Mouse (Mus musculus): ENCODE measurements around the gene Ttc8. TPM values are rescaled to one million over a fixed set of nuclear protein-coding genes. Genes with fewer than 3 reads are reported as not detected.

Ttc8 gene
- polyA plus RNA-seq, 1 experiment from 2014 or later, result 34.3 TPM

- no peak for ATAC-seq (ENCODE audit: low FRiP score, low read depth)
- no peaks in the 10 kb centered on the region for H3K4me1 ChIP-seq
- H3K36me3 ChIP-seq, result peaks cover 44% of the 10 kb centered on the region
- H3K4me3 ChIP-seq, result no peak overlapping the region
- no peak overlapping the region for H3K27ac ChIP-seq
- H3K4me2 ChIP-seq (replicated peaks), result no peak overlapping the region
- 90% methylated on average over 3 of the region's 3 CpGs for WGBS
- no peaks in the 10 kb centered on the region for H3K27me3 ChIP-seq (replicated peaks)
- no peak overlapping the region for H3K9ac ChIP-seq
- peaks cover 7% of the 10 kb centered on the region; the same call in 1 of the 2 replicates for H3K9me3 ChIP-seq
These were observed 60.7 kb downstream of the Ttc8 start for GRCm38 (mm10) chr12:98981081-98981480.

- H3K9me3 ChIP-seq, result no peaks in the 10 kb centered on the region
- ATAC-seq (ENCODE audit: low FRiP score, low read depth), result no peak
- no peak overlapping the region for H3K4me2 ChIP-seq (replicated peaks)
- no peak overlapping the region for H3K9ac ChIP-seq
- peaks cover 15% of the 10 kb centered on the region for H3K36me3 ChIP-seq
- no peaks in the 10 kb centered on the region for H3K27me3 ChIP-seq (replicated peaks)
- no peak overlapping the region for H3K27ac ChIP-seq
- WGBS, result 90% methylated on average over 2 of the region's 2 CpGs
- no peak overlapping the region for H3K4me3 ChIP-seq
- H3K4me1 ChIP-seq, result no peaks in the 10 kb centered on the region
These were observed 64.4 kb downstream of the Ttc8 start for GRCm38 (mm10) chr12:98984785-98985184.

- Histone ChIP-seq H3K9ac (no peak overlapping the region), H3K9me3 (no peaks in the 10 kb centered on the region), H3K27ac (no peak overlapping the region), H3K36me3 (no peaks in the 10 kb centered on the region), H3K4me2 (replicated peaks) (no peak overlapping the region), H3K27me3 (replicated peaks) (no peaks in the 10 kb centered on the region), H3K4me3 (no peak overlapping the region), H3K4me1 (no peaks in the 10 kb centered on the region)
- 47% methylated on average over 2 of the region's 2 CpGs for WGBS
- no peak for ATAC-seq (ENCODE audit: low FRiP score, low read depth)
These were observed 70.9 kb downstream of the Ttc8 start for GRCm38 (mm10) chr12:98991076-98991829.

- H3K4me2 ChIP-seq (replicated peaks), result no peak overlapping the region
- H3K4me1 ChIP-seq, result no peaks in the 10 kb centered on the region
- ATAC-seq (ENCODE audit: low FRiP score, low read depth), result no peak
- 77% methylated on average over 3 of the region's 3 CpGs for WGBS
- no peaks in the 10 kb centered on the region for H3K9me3 ChIP-seq
- H3K27ac ChIP-seq, result no peak overlapping the region
- no peak overlapping the region for H3K4me3 ChIP-seq
- H3K9ac ChIP-seq, result no peak overlapping the region
- H3K36me3 ChIP-seq, result no peaks in the 10 kb centered on the region
- no peaks in the 10 kb centered on the region for H3K27me3 ChIP-seq (replicated peaks)
These were observed 71.4 kb downstream of the Ttc8 start for GRCm38 (mm10) chr12:98991830-98992216.

- Histone ChIP-seq H3K4me3 (no peak overlapping the region), H3K27ac (no peak overlapping the region), H3K9ac (no peak overlapping the region), H3K4me1 (no peaks in the 10 kb centered on the region), H3K9me3 (no peaks in the 10 kb centered on the region), H3K27me3 (replicated peaks) (no peaks in the 10 kb centered on the region), H3K4me2 (replicated peaks) (no peak overlapping the region), H3K36me3 (no peaks in the 10 kb centered on the region)
- no peak for ATAC-seq (ENCODE audit: low FRiP score, low read depth)
- WGBS, result 92% methylated on average over 2 of the region's 2 CpGs
These were observed 73.4 kb downstream of the Ttc8 start for GRCm38 (mm10) chr12:98993736-98994135.

- Histone ChIP-seq H3K9me3 (no peaks in the 10 kb centered on the region), H3K9ac (no peak overlapping the region), H3K27me3 (replicated peaks) (no peaks in the 10 kb centered on the region), H3K36me3 (no peaks in the 10 kb centered on the region), H3K27ac (no peak overlapping the region), H3K4me3 (no peak overlapping the region), H3K4me2 (replicated peaks) (no peak overlapping the region), H3K4me1 (no peaks in the 10 kb centered on the region)
- no peak for ATAC-seq (ENCODE audit: low FRiP score, low read depth)
- WGBS, result 87% methylated on average over 3 of the region's 3 CpGs
These were observed 74.0 kb downstream of the Ttc8 start for GRCm38 (mm10) chr12:98994366-98994765.

- WGBS, result 89% methylated on average over 1 of the region's 1 CpGs
- no peak for ATAC-seq (ENCODE audit: low FRiP score, low read depth)
These were observed 75.5 kb downstream of the Ttc8 start for GRCm38 (mm10) chr12:98995881-98996280.

GRCm38 (mm10) chr12:98996581-98996988 is 76.2 kb downstream of the Ttc8 start:
- H3K9me3 ChIP-seq, result no peaks in the 10 kb centered on the region
- no peaks in the 10 kb centered on the region for H3K4me1 ChIP-seq
- WGBS, result 29% methylated on average over 6 of the region's 6 CpGs
- H3K4me2 ChIP-seq (replicated peaks), result no peak overlapping the region
- H3K27me3 ChIP-seq (replicated peaks), result no peaks in the 10 kb centered on the region
- no peak overlapping the region for H3K4me3 ChIP-seq
- H3K27ac ChIP-seq, result no peak overlapping the region
- no peak for ATAC-seq (ENCODE audit: low FRiP score, low read depth)
- no peak overlapping the region for H3K9ac ChIP-seq
- no peaks in the 10 kb centered on the region for H3K36me3 ChIP-seq

More at GRCm38 (mm10) chr12:98995881-98996280, 75.5 kb downstream of the Ttc8 start:
- no peaks in the 10 kb centered on the region for H3K9me3 ChIP-seq
- H3K4me1 ChIP-seq, result no peaks in the 10 kb centered on the region
- H3K4me3 ChIP-seq, result no peak overlapping the region
- no peaks in the 10 kb centered on the region for H3K27me3 ChIP-seq (replicated peaks)
- no peak overlapping the region for H3K4me2 ChIP-seq (replicated peaks)
- no peaks in the 10 kb centered on the region for H3K36me3 ChIP-seq
- no peak overlapping the region for H3K9ac ChIP-seq
- no peak overlapping the region for H3K27ac ChIP-seq

GRCm38 (mm10) chr12:98997046-98997445 is 76.7 kb downstream of the Ttc8 start:
- H3K27me3 ChIP-seq (replicated peaks), result no peaks in the 10 kb centered on the region
- H3K4me2 ChIP-seq (replicated peaks), result no peak overlapping the region
- no peak overlapping the region for H3K4me3 ChIP-seq
- H3K9me3 ChIP-seq, result no peaks in the 10 kb centered on the region
- ATAC-seq (ENCODE audit: low FRiP score, low read depth), result no peak
- no peaks in the 10 kb centered on the region for H3K4me1 ChIP-seq
- H3K9ac ChIP-seq, result no peak overlapping the region
- H3K36me3 ChIP-seq, result no peaks in the 10 kb centered on the region
- H3K27ac ChIP-seq, result no peak overlapping the region
- WGBS, result 96% methylated on average over 5 of the region's 5 CpGs

- Histone ChIP-seq H3K27me3 (replicated peaks) (no peaks in the 10 kb centered on the region), H3K4me2 (replicated peaks) (no peak overlapping the region), H3K36me3 (no peaks in the 10 kb centered on the region), H3K4me1 (no peaks in the 10 kb centered on the region), H3K27ac (no peak overlapping the region), H3K9me3 (no peaks in the 10 kb centered on the region), H3K4me3 (no peak overlapping the region), H3K9ac (no peak overlapping the region)
- ATAC-seq (ENCODE audit: low FRiP score, low read depth), result no peak
- WGBS, result 85% methylated on average over 10 of the region's 10 CpGs
These were observed 78.5 kb downstream of the Ttc8 start for GRCm38 (mm10) chr12:98998662-98999428.

GRCm38 (mm10) chr12:99000310-99000709 is 79.9 kb downstream of the Ttc8 start:
- H3K4me2 ChIP-seq (replicated peaks), result no peak overlapping the region
- H3K27ac ChIP-seq, result no peak overlapping the region
- H3K4me3 ChIP-seq, result no peak overlapping the region
- H3K27me3 ChIP-seq (replicated peaks), result no peaks in the 10 kb centered on the region
- H3K4me1 ChIP-seq, result no peaks in the 10 kb centered on the region
- no peak overlapping the region for H3K9ac ChIP-seq
- 82% methylated on average over 2 of the region's 2 CpGs for WGBS
- ATAC-seq (ENCODE audit: low FRiP score, low read depth), result no peak
- no peaks in the 10 kb centered on the region for H3K9me3 ChIP-seq
- no peaks in the 10 kb centered on the region for H3K36me3 ChIP-seq

- no peaks in the 10 kb centered on the region for H3K27me3 ChIP-seq (replicated peaks)
- no peak overlapping the region for H3K27ac ChIP-seq
- no peak overlapping the region for H3K9ac ChIP-seq
- WGBS, result 71% methylated on average over 4 of the region's 4 CpGs
- H3K36me3 ChIP-seq, result no peaks in the 10 kb centered on the region
- H3K9me3 ChIP-seq, result no peaks in the 10 kb centered on the region
- H3K4me3 ChIP-seq, result no peak overlapping the region
- H3K4me2 ChIP-seq (replicated peaks), result no peak overlapping the region
- H3K4me1 ChIP-seq, result no peaks in the 10 kb centered on the region
- no peak for ATAC-seq (ENCODE audit: low FRiP score, low read depth)
These were observed 82.7 kb downstream of the Ttc8 start for GRCm38 (mm10) chr12:99003046-99003445.
